Mouse (Mus musculus): ENCODE results near the gene Tmem45a.

DNA sequence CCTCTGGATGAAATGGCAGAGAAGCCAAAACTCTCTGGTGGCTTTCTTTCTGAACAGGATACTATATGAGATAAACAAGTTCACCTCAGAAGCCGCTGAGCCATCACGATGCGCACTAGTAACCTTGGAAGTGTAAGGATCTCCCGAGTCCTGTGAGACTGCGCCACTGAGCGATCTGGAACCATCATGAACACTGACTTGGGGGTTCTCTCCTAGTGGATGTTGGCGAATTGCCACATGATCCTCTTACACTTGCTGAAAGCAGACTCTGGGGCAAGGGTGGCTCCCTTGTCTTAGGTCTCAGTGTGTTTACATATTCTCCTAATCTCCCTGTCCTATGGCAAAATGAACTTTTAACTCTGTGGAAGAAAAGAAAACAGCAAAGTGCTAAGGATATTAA is 85.0 kb downstream of the Tmem45a start:
- TF ChIP-seq CTCF (IDR thresholded peaks at IDR 0.05; ENCODE audit: borderline replicate concordance, control insufficient read depth, extremely low read depth, insufficient read depth, low read length, poor library complexity), result no peak
- TF ChIP-seq POLR2A (IDR thresholded peaks at IDR 0.05; ENCODE audit: control insufficient read depth, extremely low read depth, insufficient read depth, low read length, poor library complexity), result no peak

Data from thymus, adult 2 months (tissue).